Mouse (Mus musculus): ENCODE data around the gene Glt6d1. TPM values are rescaled to one million over a fixed set of nuclear protein-coding genes. Genes with fewer than 3 reads are reported as not detected.

Gene Glt6d1
- total RNA-seq, 2 experiments from 2014 or later: not detected

DNA sequence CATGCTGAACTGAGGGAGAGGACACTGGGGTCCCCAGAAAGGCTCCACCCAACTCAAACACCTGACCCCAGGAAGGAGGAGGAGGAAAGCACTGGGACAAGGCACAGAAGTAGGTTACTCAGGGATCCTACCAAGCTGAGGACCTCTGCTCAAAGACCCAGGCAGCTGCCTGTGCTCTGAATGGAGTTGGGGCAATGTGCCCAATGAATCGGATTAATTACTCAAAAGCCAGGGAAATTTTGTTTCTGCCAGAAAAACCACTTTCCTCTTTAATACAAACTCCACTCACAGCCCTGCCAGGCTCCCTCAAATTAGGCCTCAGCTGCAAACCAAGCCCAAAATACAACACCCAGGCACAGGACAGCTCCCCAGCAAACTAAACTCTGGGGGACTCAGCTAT lies 27.1 kb upstream of the Glt6d1 start:
- no peak overlapping the region for H3K4me3 ChIP-seq
- intact Hi-C loops (cut with DNase I): no loop called here
- no peak overlapping the region for H3K27ac ChIP-seq
- DNase-seq: no peak
- TF ChIP-seq CTCF (IDR thresholded peaks at IDR 0.05): no peak

DNA sequence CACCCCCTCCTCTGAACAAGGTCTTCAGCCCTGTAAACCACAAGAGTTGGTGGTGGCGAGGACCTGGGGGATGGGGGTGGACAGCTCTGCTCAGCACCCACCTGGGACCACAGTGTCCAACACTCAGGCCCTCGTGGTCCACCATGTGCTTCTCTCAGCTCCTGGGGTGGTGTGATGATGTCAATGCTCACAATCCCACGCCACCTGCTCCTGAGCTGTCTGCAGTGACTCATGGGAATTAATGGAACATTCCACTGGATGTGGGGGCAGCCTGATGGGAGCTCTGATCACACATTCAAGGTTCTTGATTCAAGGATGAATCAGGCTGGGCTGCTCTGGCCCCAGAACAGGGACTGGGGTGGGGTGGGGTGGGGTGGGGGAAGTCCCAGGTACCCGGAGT lies 26.5 kb upstream of the Glt6d1 start:
- no peak for TF ChIP-seq CTCF (IDR thresholded peaks at IDR 0.05)
- intact Hi-C loops (cut with DNase I): no loop called here
- no peak for DNase-seq
- Histone ChIP-seq H3K27ac (no peak overlapping the region), H3K4me3 (no peak overlapping the region)

GRCm38 (mm10) chr2:25836291-25836690 lies 20.6 kb upstream of the Glt6d1 start:
- DNase-seq: peak; percentile 68
- Histone ChIP-seq H3K4me3 (no peak overlapping the region), H3K27ac (no peak overlapping the region)
- peak; percentile 97 for TF ChIP-seq CTCF (IDR thresholded peaks at IDR 0.05)
- intact Hi-C loops (cut with DNase I): loop anchor here (5.0 to 10.0 kb wide), 2 partner anchors 306 to 439 kb away; no protein-coding TSS in a partner anchor

- no peak for DNase-seq
- no peak for TF ChIP-seq CTCF (IDR thresholded peaks at IDR 0.05)
- intact Hi-C loops (cut with DNase I): loop anchor here (10.0 kb wide), 1 partner anchor 444 kb away; no protein-coding TSS in a partner anchor
- H3K4me3 ChIP-seq: no peak overlapping the region
- H3K27ac ChIP-seq: no peak overlapping the region
These were observed 15.1 kb upstream of the Glt6d1 start for GRCm38 (mm10) chr2:25830786-25831185.

- H3K4me3 ChIP-seq: no peak overlapping the region
- intact Hi-C loops (cut with DNase I): no loop called here
- DNase-seq: no peak
- H3K27ac ChIP-seq: no peak overlapping the region
- no peak for TF ChIP-seq CTCF (IDR thresholded peaks at IDR 0.05)
These were observed 12.8 kb upstream of the Glt6d1 start for GRCm38 (mm10) chr2:25828344-25828947.

- no peak for TF ChIP-seq CTCF (IDR thresholded peaks at IDR 0.05)
- intact Hi-C loops (cut with DNase I): no loop called here
- no peak for DNase-seq
- no peak overlapping the region for H3K27ac ChIP-seq
- no peak overlapping the region for H3K4me3 ChIP-seq
These were observed 9.1 kb upstream of the Glt6d1 start for GRCm38 (mm10) chr2:25824751-25825150.

DNA sequence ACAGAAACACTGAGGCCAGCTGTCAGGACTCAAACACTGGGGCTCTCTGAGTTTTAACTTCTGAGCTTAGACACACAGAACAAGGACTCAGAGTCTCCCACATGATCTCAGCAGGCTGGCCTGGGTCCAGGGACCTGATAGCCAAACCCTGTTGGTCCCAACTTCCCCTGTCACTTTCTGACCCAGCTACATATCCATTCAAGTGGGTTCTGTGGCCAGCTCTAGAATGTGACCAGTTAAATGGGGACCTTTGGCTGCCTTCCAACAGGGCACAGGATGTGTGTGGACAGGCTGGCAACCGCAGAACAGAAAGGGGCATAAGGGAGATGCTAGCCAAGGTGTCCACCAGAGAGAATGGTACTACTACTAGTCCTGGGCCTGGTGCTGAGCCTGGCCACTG lies 7.2 kb upstream of the Glt6d1 start, which contains the start of gene Lcn9:
TSS of gene Lcn9 (plus strand) at position 348 of the 400 bp plus-strand sequence.
- intact Hi-C loops (cut with DNase I): no loop called here
- no peak for DNase-seq
- no peak for TF ChIP-seq CTCF (IDR thresholded peaks at IDR 0.05)
- no peak within 1 kb of the TSS for H3K4me3 ChIP-seq
- no peak within 1 kb of the TSS for H3K27ac ChIP-seq

DNA sequence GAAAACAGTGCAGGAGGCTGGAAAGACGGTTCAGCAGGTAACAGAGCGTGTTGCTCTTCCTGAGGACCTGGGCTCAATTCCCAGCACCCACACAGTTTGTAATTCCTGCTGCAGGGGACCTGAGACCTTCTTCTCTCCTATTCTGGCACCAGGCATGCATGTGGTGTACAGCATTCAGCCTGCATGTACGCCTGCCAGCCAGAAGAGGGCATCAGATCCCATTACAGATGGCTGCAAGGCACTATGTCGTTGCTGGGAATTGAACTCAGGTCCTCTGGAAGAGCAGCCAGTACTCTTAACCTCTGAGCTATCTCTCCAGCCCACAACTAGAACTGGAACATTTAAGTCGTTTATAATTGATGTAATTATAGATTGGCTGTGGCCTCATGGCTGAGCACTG lies 2.3 kb downstream of the Glt6d1 start:
- no peak overlapping the region for H3K27ac ChIP-seq
- intact Hi-C loops (cut with DNase I): no loop called here
- DNase-seq: no peak
- TF ChIP-seq CTCF (IDR thresholded peaks at IDR 0.05): no peak
- H3K4me3 ChIP-seq: no peak overlapping the region

GRCm38 (mm10) chr2:25811711-25812110 lies 3.9 kb downstream of the Glt6d1 start:
- no peak for TF ChIP-seq CTCF (IDR thresholded peaks at IDR 0.05)
- intact Hi-C loops (cut with DNase I): no loop called here
- H3K27ac ChIP-seq: no peak overlapping the region
- H3K4me3 ChIP-seq: no peak overlapping the region
- DNase-seq: no peak

DNA sequence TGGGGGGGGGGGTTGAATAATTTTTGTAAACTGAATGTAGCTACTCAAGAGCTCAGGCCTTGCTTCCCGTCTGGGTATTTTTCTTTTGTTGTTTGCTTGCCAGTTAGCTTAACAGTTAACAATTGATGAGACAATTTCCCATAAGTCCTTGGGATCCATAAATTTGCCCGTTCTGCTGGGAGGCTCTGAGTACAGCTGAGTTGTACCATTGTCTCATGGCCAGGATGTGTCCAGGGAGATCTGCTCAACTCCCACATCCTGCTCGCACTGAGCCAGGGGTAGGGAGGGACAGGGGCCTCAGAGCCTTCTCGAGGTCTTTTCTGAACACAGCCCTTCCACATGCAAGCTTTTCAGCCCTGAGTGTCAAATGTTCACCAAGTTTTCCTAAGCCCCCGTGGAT lies 17.6 kb downstream of the Glt6d1 start:
- TF ChIP-seq CTCF (IDR thresholded peaks at IDR 0.05): no peak
- intact Hi-C loops (cut with DNase I): no loop called here
- Histone ChIP-seq H3K4me3 (no peak overlapping the region), H3K27ac (no peak overlapping the region)
- DNase-seq: no peak

DNA sequence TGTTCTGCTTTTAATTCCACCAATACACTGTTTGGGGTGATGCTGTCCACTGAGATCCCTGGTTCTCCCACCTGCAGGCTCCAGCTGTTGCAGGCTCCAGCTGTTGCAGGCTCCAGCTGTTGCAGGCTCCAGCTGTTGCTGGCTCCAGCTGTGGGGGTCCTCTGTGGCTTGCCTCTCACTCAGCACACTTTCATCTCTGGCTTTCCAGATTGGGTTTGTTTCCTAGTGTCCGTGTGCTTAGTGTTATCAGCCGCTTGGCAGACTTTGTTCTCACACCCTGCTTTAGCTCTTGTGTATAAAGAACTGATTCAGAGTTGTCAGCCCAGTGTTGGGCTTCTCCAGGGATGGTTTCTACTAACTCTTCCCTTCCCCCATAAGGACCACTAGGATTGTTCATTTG lies 18.0 kb downstream of the Glt6d1 start:
- no peak for TF ChIP-seq CTCF (IDR thresholded peaks at IDR 0.05)
- H3K27ac ChIP-seq: no peak overlapping the region
- H3K4me3 ChIP-seq: no peak overlapping the region
- intact Hi-C loops (cut with DNase I): no loop called here
- DNase-seq: no peak

- intact Hi-C loops (cut with DNase I): no loop called here
- H3K27ac ChIP-seq: no peak overlapping the region
These were observed 26.6 kb downstream of the Glt6d1 start for GRCm38 (mm10) chr2:25789092-25789491.

DNA sequence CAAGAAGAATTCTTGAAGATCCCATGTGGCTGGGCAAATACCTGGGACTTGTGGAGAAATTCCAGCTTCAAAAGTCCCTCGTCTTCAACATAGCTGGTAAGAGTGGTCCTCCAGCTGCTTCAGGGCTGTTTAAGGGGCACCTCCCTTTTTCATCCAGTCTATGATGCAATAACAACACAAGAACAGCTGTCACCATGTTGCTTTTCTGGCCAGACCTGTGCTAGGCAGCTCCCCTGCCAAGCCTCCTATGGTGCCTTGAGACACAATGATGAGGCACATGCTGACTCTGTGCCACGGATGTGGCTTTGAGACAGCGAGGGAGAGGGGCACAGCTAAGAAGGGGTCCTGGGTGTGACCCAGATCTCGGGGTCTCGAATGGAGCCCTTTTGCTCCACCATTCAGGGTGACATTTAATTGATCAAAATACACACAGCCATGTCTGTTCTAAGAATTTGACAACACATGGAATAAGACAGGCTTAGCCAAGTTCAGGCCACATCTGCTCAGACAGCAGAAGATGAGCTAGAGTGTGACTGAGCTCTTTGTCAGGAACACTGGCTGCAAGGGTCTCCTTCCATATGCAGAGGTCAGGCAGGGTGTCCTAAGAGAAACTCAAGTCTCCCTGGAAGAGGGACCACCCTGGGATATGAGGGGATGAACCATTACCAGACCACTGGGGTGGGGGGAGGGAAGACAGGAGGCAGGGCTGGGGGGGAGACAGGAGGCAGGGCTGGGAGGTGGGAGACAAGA lies 29.9 kb downstream of the Glt6d1 start:
- intact Hi-C loops (cut with DNase I): no loop called here
- DNase-seq: no peak
- no peak overlapping the region for H3K27ac ChIP-seq
- no peak for TF ChIP-seq CTCF (IDR thresholded peaks at IDR 0.05)
- H3K4me3 ChIP-seq: no peak overlapping the region

More at GRCm38 (mm10) chr2:25789092-25789491, 26.6 kb downstream of the Glt6d1 start:
- no peak for DNase-seq
- no peak overlapping the region for H3K4me3 ChIP-seq
- TF ChIP-seq CTCF (IDR thresholded peaks at IDR 0.05): no peak

GRCm38 (mm10) chr2:25781957-25782356 lies 33.7 kb downstream of the Glt6d1 start, which contains the start of gene Gm13539:
Gene Gm13539 (plus strand): TSS chr2:25782257.
- intact Hi-C loops (cut with DNase I): no loop called here
- DNase-seq: no peak
- no peak for TF ChIP-seq CTCF (IDR thresholded peaks at IDR 0.05)
- Histone ChIP-seq H3K27ac (no peak within 1 kb of the TSS), H3K4me3 (no peak within 1 kb of the TSS)
